Mouse (Mus musculus): ENCODE data around the gene Ctnna3.
"Not testable (repeated sequence)": the region's sequence is repeated elsewhere in the genome, so short reads cannot be mapped to it uniquely, and the experiment has no call there.

The Ctnna3 gene

GRCm38 (mm10) chr10:63424475-63424814 is 5.5 kb upstream of the Ctnna3 start:
- DNase-seq (ENCODE audit: low spot score in 2 of 2): peak; percentile 19 to 32

- DNase-seq (ENCODE audit: low spot score in 2 of 2): no peak
These were observed 2.8 kb upstream of the Ctnna3 start for GRCm38 (mm10) chr10:63427146-63427545.

- DNase-seq (ENCODE audit: low spot score in 2 of 2): peak in 1 of 2 experiments; percentile 51
These were observed 1.5 kb upstream of the Ctnna3 start for GRCm38 (mm10) chr10:63428243-63429022.

- DNase-seq (ENCODE audit: low spot score in 2 of 2): peak in 1 of 2 experiments; percentile 53
These were observed 916 bp upstream of the Ctnna3 start for GRCm38 (mm10) chr10:63429023-63429340.

- peak; percentile 100 for DNase-seq (ENCODE audit: low spot score in 2 of 2)
These were observed 518 bp upstream of the Ctnna3 start for GRCm38 (mm10) chr10:63429380-63429779.

- DNase-seq (ENCODE audit: low spot score in 2 of 2): no peak
These were observed 1.4 kb downstream of the Ctnna3 start for GRCm38 (mm10) chr10:63431221-63431736.

- no peak for DNase-seq (ENCODE audit: low spot score in 2 of 2)
These were observed 2.2 kb downstream of the Ctnna3 start for GRCm38 (mm10) chr10:63432099-63432498.

GRCm38 (mm10) chr10:63432887-63433286 is 3.0 kb downstream of the Ctnna3 start:
- no peak for DNase-seq (ENCODE audit: low spot score in 2 of 2)

- no peak for DNase-seq (ENCODE audit: low spot score in 2 of 2)
These were observed 8.9 kb downstream of the Ctnna3 start for GRCm38 (mm10) chr10:63438736-63439262.

- DNase-seq (ENCODE audit: low spot score in 2 of 2): no peak
These were observed 9.9 kb downstream of the Ctnna3 start for GRCm38 (mm10) chr10:63439694-63440228.

GRCm38 (mm10) chr10:63444602-63445387 is 14.9 kb downstream of the Ctnna3 start:
- DNase-seq (ENCODE audit: low spot score in 2 of 2): not testable (repeated sequence)

- no peak for DNase-seq (ENCODE audit: low spot score in 2 of 2)
These were observed 24.0 kb downstream of the Ctnna3 start for GRCm38 (mm10) chr10:63453926-63454325.

GRCm38 (mm10) chr10:63455110-63455878 is 25.4 kb downstream of the Ctnna3 start:
- no peak for DNase-seq (ENCODE audit: low spot score in 2 of 2)

- DNase-seq (ENCODE audit: low spot score in 2 of 2): no peak
These were observed 27.6 kb downstream of the Ctnna3 start for GRCm38 (mm10) chr10:63457292-63458128.

GRCm38 (mm10) chr10:63460935-63461334 is 31.0 kb downstream of the Ctnna3 start:
- no peak for DNase-seq (ENCODE audit: low spot score in 2 of 2)

GRCm38 (mm10) chr10:63472473-63472872 is 42.6 kb downstream of the Ctnna3 start:
- DNase-seq (ENCODE audit: low spot score in 2 of 2): no peak

- peak; percentile 42 to 65 for DNase-seq (ENCODE audit: low spot score in 2 of 2)
These were observed 46.3 kb downstream of the Ctnna3 start for GRCm38 (mm10) chr10:63476167-63476647.

GRCm38 (mm10) chr10:63478946-63479345 is 49.0 kb downstream of the Ctnna3 start:
- no peak for DNase-seq (ENCODE audit: low spot score in 2 of 2)

- no peak for DNase-seq (ENCODE audit: low spot score in 2 of 2)
These were observed 50.2 kb downstream of the Ctnna3 start for GRCm38 (mm10) chr10:63480066-63480465.

- no peak for DNase-seq (ENCODE audit: low spot score in 2 of 2)
These were observed 58.4 kb downstream of the Ctnna3 start for GRCm38 (mm10) chr10:63488346-63488745.

All from right cerebral cortex, adult 2 months (tissue).